Mouse (Mus musculus) heart, postnatal 0 days (tissue): ENCODE data around the gene Catsper1.
A peak's percentile ranks its signal among the peaks of the same experiment; 100 is the strongest.

Source experiments
- CTCF ChIP-seq: IDR thresholded peaks from 2 replicates; pipeline ENCODE4 v1.5.1; 2016; ENCODE audit warnings: antibody characterized with exemption, control low read depth, low read depth
- EP300 ChIP-seq: IDR thresholded peaks from 2 replicates; pipeline ENCODE4 v1.6.1; 2016; ENCODE audit warnings: antibody characterized with exemption, low read depth

DNA sequence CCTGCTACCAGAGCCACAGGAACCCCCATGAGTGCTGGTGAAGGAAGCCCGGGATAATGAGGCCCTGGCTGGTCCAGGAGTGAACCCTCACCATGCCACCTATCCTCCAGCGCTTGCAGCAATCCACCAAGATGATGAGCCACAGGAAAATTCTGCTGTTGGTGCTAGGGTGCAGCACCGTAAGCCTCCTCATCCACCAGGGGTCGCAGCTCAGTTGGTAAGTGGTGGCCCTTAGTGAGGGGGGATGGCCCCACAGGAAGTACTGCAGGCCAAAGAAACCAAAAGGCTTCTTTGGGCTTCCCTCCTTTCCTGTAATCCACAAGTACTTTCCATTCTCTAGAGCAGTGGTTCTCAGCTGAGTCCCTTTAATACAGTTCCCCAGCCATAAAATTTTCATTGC lies 33.1 kb upstream of the Catsper1 start:
- peak; percentile 74 for TF ChIP-seq CTCF
- no peak for TF ChIP-seq EP300
